8 mouse cellular contexts compared by ENCODE assay signal in the genomic region with DNA sequence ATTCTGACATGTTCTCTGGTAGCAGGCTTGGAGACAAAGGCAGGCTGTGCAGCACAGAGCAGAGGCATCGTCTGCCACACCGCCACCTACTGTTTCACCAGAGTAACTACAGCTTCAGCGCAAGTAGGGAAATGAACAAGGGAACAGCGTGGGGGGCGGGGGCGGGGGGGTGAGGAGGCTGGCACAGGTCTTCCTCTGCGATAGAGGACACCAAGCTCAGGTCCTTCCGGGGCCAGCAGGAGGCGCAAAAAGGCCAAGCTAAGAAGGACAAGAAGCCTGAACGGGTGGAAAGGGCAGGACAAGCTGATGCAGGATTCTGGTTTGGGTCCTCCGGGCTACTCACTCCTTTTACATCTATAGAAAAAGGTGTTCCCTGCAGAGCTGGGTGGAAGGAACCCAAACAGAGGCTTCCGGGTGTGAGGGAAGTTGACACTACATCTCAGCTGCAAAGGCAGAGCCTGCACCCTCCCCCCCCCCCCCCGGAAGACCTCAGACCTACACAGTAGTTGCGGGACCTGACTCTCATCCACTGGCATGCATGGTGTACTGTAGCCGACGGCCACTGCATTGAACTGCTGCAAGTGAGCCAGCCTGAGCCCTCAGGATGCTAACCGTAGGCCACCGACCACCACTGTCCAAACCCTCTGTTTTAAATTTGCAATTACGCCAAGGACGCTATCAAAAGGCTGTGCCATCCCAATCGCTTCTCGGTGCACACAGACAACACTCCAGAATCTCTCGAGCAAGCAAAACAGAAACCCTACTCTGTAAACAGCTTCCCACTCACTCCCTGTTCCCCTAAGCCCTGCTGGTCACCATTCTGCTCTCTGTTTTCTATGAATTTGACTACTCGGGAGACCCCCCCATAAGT.
DNase-seq lines count a peak whose midpoint lies in the region; ATAC-seq lines count a peak whose summit lies in the region.

No protein-coding gene starts in this region.

- peak; percentile 90 for ATAC-seq in limb, embryonic 13.5 days (ENCODE audit: low FRiP score, low read depth)
- ATAC-seq in midbrain, embryonic 15.5 days (replicated peaks) = peak; percentile 91
- peak; percentile 89 for ATAC-seq in stomach, embryonic 14.5 days (ENCODE audit: insufficient number of reproducible peaks, insufficient read depth, low FRiP score, low read depth)

- WGBS in limb, embryonic 13.5 days = 10% methylated on average over 24 of the region's 24 CpGs
- 6% methylated on average over 24 of the region's 24 CpGs for WGBS in midbrain, embryonic 15.5 days
- 7% methylated on average over 23 of the region's 24 CpGs for WGBS in stomach, embryonic 14.5 days

- peak overlapping the region; percentile 51; the same call in 1 of the 2 replicates for H3K9ac ChIP-seq in limb, embryonic 13.5 days
- peak overlapping the region; percentile 38 for H3K9ac ChIP-seq in midbrain, embryonic 15.5 days
- H3K9ac ChIP-seq in stomach, embryonic 14.5 days (replicated peaks; ENCODE audit: low read depth, low read length) = no peak overlapping the region

- H3K4me1 ChIP-seq in limb, embryonic 13.5 days = peaks cover 5% of the 10 kb centered on the region; the same call in 1 of the 2 replicates
- H3K4me1 ChIP-seq in midbrain, embryonic 15.5 days = peaks cover 10% of the 10 kb centered on the region
- no peaks in the 10 kb centered on the region for H3K4me1 ChIP-seq in stomach, embryonic 14.5 days (ENCODE audit: control insufficient read depth, insufficient read depth, low read length)

- no peaks in the 10 kb centered on the region for H3K9me3 ChIP-seq in limb, embryonic 13.5 days
- H3K9me3 ChIP-seq in midbrain, embryonic 15.5 days = no peaks in the 10 kb centered on the region
- no peaks in the 10 kb centered on the region for H3K9me3 ChIP-seq in stomach, embryonic 14.5 days (ENCODE audit: control insufficient read depth, low read depth, low read length)

- no peak overlapping the region for H3K27ac ChIP-seq in limb, embryonic 13.5 days
- peak overlapping the region; percentile 87 for H3K27ac ChIP-seq in midbrain, embryonic 15.5 days
- no peak overlapping the region for H3K27ac ChIP-seq in stomach, embryonic 14.5 days (ENCODE audit: low read length)

- H3K27me3 ChIP-seq in limb, embryonic 13.5 days = peaks cover 2% of the 10 kb centered on the region; the same call in 1 of the 2 replicates
- no peaks in the 10 kb centered on the region for H3K27me3 ChIP-seq in midbrain, embryonic 15.5 days (replicated peaks)
- H3K27me3 ChIP-seq in stomach, embryonic 14.5 days (ENCODE audit: control insufficient read depth, insufficient read depth, low read length) = no peaks in the 10 kb centered on the region

- no peaks in the 10 kb centered on the region for H3K36me3 ChIP-seq in limb, embryonic 13.5 days
- H3K36me3 ChIP-seq in midbrain, embryonic 15.5 days (replicated peaks) = no peaks in the 10 kb centered on the region
- H3K36me3 ChIP-seq in stomach, embryonic 14.5 days (ENCODE audit: control insufficient read depth, insufficient read depth, low read length) = no peaks in the 10 kb centered on the region

- H3K4me3 ChIP-seq in limb, embryonic 13.5 days = peak overlapping the region; percentile 46
- peak overlapping the region; percentile 32 for H3K4me3 ChIP-seq in midbrain, embryonic 15.5 days
- peak overlapping the region; percentile 29 for H3K4me3 ChIP-seq in stomach, embryonic 14.5 days (ENCODE audit: low read depth, low read length)

- peak overlapping the region; percentile 68 for H3K4me2 ChIP-seq in limb, embryonic 13.5 days (replicated peaks)
- peak overlapping the region; percentile 55 for H3K4me2 ChIP-seq in midbrain, embryonic 15.5 days
- H3K4me2 ChIP-seq in stomach, embryonic 14.5 days (replicated peaks; ENCODE audit: low read depth, low read length) = peak overlapping the region; percentile 49

- DNase-seq in urinary bladder, adult 18-20 months (ENCODE audit: low spot score in 2 of 2) = peak; percentile 12 to 42
- no peak for DNase-seq in urinary bladder, postnatal 10 days (ENCODE audit: low spot score)
- peak; percentile 81 for DNase-seq in embryo, embryonic 11 days
- DNase-seq in heart, adult 18-20 months = peak; percentile 58 to 71
- peak; percentile 65 for DNase-seq in kidney, adult 18-20 months
